Mouse (Mus musculus) testis, postnatal 14 days (tissue): ENCODE measurements around the gene Sytl3.
"Not testable (repeated sequence)": the region's sequence is repeated elsewhere in the genome, so short reads cannot be mapped to it uniquely, and the experiment has no call there.

Experiments used
- DNase-seq: peaks from one replicate; pipeline ENCODE4 v3.0.0; 2021; ENCODE audit warnings: low spot score

Gene Sytl3

DNA sequence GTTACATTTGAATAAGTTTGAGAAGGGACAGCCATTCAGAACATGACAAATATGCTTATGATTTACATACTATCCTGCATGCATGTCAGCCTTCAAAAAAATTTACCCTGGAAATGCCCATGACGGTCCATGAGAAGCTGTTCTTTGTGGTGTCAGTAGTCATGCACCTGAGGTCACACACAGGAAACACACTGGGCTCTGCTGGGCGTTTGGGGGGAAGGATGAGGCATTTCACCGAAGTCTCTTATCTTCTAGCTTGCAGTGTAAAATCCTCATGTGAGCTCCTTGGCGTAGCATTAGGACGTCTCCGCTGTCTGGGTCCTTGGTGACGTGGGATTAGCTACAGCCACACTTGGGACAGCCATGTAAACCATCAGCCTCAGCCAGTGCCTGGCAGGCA is at the start of gene Sytl3:
Sytl3 (plus strand) TSS at position 293 of the 400 bp plus-strand sequence.
- not testable (repeated sequence) for DNase-seq

DNA sequence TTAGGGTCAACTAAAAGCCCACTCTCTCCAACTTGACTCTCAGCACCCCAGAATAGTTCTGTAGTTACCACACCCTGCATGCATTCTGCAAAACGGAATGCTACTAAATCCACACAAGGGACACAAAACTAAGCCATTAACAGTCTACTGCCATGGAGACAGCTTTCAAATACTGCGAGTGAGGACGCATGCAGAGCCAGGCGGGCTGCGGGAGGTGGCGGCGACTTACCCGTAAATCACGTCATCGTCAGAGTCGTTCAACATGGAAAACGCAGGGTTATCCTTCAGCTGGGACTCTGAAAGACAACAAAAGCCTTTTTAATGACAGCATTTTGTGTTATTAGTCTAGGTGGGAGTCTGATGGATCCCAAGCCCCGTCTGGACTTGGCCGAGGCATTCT is 45.4 kb upstream of the Sytl3 start:
- DNase-seq: not testable (repeated sequence)

DNA sequence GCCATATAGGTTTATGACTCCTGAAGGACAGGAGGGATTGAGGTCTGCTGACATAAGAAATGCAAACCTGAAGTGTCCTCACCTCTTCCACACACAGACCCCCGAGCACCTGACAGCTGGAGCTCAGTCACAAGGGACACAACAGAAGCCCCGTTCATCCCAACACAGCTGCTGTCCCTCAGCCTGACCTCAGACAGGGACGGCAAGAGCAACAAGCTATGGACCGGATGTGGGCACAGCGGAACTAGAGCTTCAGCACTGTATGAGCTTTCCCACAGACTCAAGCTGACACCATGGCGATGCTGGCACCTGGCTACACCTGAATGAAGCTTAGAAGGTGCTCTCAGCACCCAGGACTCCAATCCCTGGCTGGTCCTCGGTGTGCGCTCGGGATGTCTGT is 44.6 kb upstream of the Sytl3 start:
- not testable (repeated sequence) for DNase-seq

DNA sequence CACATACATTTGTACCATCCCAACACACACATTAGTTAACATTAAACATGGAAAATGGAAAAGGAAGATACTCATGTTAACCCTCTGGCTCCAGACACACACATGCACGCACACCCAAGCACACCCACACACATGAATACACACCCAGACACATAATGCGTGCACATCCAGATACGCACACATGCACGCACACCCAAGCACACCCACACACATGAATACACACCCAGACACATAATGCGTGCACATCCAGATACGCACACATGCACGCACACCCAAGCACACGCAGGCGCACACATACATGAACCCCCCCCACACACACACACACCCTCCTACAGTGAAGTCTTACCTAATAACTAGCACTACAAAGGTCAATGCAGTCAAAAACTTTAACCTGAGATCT is 42.2 kb upstream of the Sytl3 start:
- not testable (repeated sequence) for DNase-seq

DNA sequence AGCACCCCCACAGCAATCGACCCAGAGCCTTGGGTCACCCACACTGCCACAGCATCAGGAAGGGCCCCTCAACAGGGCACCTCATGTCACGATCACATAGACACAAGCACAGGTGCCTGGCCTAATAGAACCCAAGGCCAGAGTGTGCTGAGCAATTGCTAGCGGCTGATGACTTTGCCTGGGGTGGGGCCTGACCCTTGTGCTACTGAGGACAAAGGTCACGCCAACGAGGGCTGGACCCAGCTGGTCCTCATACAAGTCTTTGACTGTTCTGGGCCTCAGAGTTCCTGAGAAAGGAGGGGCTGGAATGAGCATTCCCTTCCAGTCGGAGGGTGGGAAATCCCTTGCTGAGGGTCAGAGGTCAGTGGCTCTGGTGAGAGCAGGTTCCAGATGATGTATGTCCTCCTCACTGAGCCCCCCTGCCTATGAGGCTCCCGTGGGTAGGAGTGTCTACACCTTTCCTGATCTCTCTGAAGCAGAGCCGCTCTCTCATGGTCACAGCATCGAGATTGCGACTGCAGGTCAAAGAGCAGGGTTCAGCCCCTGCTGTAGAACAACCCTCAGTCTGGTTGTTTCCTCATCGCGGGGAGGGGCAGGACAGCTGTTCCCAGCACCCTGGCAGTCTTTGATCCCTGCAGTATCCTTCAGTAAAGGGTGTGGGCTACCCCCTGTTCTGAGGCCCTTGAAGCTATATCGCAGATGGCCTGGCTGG is 41.0 kb upstream of the Sytl3 start:
- DNase-seq: not testable (repeated sequence)

DNA sequence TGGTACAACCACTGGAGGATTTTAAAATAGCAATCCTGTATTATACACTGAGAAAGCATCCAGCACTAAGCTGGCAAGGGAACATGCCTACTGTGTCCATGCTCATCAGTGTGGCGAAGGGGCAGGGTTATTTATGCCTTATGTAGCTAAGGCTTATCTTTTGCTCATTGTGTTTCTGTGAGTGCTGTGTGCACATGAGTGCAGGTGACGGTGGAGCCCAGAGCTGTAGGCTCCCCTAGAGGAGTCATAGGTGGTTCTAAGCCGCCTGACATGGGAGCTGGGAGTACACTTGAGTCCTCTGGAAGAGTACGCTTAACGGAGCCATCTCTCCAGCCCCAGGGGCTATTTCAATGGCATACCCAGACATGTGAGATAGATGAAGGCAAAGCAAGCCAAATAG is 39.6 kb upstream of the Sytl3 start:
- not testable (repeated sequence) for DNase-seq

DNA sequence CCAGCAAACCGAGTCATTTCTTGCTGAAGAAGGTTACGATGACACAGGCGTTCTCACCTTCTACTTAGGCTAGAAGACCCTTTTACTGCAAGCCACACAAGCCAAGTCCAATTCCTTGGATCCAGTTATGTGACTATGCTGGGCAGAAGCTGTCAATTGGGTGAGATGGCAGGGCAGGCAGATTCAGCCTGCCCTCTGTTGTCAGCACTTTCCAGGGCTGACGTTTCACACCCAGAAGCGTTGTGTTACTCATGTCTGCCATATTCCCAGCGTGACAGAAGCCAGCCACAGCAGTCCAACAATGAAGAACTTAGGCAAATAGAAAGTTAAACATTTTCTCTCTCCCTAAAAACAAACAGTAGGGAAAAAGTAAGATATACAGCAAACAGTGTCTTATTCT is 38.9 kb upstream of the Sytl3 start:
- not testable (repeated sequence) for DNase-seq

DNA sequence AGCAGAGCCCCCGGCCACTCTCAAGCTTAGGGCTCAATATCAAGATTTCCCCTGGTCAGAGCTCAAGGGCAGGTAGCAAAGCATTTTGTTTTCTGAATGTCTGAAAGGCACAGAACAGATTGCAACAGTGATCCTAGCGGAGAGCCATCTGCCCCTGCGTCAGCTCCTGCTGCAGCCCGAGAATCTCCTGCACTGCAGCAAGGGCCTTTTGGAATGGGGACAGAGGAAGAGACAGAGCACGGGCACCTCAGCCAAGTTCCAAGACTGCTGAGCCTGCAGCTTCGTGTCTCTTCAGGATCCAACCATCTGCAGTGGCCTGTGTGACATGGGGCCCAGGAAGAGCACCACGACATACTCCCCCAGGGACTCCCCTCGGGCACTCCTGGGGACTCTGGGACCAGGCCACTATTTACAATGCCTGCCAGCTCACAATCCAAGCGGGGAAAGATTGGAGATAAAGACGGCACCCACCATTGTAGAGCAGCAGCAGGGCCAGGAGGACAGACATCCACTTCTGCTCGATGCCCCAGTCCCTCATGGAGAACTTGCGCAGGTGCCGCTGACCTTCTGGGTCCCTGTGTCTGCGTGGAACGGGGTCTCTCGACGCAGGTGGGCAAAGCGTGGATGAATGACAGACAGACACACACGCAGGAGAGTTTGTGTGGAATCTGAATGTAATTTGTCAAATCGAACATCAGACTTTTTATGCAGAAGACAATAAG is 38.0 kb upstream of the Sytl3 start:
- not testable (repeated sequence) for DNase-seq

DNA sequence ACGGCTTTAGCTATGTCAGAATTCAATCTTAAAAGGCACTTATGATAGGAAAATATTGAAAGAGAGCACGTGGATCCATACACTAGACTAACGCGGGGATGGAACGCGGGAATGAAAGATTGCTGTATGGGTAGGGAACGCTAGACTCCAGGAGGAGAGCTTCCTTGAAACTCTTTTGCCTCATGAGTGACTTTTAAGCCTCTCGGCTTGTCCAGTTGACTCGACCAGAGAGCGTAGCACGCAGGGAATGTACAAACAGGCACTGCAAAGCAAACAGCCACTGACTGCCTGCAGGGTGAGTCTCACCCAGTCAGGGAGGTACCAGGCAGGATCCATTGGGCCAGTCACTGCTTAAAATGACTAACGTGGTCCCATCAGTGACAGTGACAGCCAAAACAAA is 36.9 kb upstream of the Sytl3 start:
- DNase-seq: not testable (repeated sequence)

DNA sequence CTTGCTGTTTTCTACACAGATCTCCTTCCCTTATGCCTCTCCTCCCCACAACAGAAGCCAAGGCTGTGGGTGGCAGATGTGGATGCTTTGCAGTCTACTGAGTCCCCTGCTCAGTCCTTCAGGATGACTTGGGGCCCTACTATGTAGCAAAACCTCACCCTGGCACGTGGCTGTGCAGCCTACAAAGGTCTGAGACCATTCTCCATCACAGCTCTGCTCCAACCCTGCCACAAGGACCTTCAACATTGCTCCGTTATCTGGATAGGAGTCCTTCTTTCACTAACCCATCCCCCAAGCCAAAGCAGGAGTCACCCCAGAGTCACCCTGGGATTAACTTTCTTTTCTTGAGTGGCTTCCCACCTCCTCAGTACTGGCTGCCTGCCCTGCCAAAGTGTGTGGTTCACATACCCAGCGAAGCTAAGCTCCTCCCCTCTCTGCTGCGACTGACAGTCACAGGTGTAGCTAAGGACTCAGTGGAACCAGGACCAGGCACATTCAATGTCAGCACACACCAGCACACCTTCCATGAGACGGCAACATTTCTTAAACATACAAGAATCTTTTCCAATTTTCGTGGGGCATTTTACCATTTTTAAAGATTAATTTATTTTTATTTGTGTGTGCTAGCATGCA is 33.9 kb upstream of the Sytl3 start:
- DNase-seq: not testable (repeated sequence)

DNA sequence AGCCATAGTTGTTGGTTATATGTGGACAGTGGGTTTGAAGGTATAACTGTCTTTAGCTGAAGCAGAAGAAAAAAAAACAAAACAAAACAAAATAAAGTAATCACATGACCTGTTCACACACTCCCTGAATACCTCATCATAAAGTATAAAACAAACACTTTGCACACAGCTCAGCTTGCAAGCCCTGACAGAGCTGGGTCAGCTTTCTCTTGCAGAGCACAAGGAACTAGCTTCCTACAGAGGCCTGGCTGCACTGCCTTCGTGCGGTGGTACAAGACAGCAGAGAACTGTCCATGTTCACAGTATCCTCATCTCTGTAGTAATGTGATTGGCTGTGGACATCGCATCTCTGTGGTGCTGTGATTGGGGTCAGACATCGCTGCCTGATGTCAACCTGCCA is 28.5 kb upstream of the Sytl3 start:
- not testable (repeated sequence) for DNase-seq

DNA sequence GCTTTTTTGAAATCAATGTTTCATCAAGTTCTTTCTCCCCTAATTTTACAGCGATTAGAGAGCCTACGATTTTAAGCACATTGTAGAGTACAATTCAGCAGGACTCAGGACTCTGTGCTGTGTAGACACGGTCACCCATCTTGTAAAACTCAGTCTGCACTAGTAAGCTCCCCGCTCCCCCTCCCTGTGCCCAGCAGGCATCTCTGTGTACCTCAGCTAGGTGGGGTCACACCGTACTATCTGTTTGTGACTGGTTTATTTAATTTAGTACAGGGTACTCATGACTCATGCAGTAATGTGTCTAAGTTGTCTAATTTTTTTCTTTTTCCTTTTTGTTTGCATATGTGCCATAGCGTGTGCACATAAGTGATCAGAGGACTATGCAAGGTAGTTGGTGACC is 26.0 kb upstream of the Sytl3 start:
- DNase-seq: not testable (repeated sequence)

DNA sequence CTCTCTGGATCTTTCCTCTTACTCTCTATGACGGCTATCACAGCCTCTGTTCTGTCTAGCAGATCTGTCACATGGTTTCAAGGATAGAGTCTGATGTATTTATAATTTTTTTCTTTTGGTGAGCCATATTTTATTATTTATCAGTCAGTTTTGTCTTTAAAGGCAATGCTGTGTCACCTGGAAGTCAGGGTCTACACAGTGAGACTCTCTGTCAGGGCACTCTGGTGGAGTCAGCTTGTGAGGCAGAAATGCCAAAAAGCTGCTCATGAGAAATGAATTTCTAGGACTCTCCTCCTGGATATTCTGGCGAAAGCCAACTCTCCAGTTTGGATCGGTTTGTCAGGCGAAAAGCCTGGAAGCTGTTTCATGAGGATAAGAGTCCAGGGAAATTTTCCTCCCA is 23.1 kb upstream of the Sytl3 start:
- DNase-seq: not testable (repeated sequence)

DNA sequence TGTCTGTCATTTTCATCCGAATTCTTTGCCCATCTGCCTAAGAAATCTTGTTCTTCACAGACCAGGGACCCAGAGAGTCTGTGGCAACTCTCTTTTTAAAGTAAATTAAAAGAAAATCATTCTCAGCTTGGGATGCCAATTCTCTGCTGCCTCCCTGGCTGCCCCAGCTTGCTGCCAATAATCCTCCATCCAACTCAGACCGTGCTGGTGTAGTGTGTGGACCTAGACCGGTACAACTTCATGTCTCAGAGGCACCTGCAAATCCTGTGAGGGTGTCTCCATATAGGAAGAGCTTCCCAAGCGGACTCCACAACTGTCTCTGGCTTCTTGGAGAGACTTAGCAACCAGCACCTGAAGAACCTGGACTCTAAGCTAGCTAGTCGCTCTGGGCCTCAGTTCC is 22.0 kb upstream of the Sytl3 start:
- DNase-seq: no peak

DNA sequence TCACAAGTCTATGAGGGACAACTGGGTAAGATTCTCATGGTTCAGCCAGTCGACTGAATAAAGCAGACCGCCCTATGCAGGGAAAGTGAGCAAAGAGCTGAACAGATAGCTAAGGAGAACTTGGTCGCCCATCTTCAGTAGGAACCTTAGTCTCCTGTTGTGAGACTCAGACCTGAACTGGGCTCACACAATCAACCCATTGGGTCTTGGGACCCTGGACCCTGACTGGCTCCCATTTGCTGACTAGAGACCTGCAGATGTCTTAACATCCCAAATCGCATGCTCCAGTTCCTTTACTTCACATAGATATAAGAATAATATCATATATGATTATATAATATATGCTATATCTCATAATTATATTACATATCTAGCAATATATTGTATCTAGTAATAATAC is 21.5 kb upstream of the Sytl3 start:
- not testable (repeated sequence) for DNase-seq

DNA sequence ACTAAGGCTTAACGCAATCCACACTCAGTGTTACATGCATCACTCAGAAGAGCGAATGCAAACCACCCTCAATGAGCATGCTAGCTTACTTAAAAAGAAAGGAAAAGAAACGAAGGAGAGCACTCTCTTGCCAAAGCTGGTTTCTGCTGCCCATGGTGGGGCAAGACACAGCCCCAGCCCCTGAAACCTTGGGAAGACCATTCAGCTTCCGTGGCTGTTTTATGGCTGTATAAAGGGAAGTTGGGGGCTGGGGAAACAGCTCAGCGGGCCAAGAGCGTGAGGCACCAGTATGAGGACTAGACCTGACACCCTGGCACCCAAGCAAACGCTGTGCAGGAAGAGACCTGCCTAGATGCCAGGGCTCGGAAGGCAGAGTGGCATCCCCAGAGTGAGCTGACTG is 20.4 kb upstream of the Sytl3 start:
- DNase-seq: not testable (repeated sequence)

DNA sequence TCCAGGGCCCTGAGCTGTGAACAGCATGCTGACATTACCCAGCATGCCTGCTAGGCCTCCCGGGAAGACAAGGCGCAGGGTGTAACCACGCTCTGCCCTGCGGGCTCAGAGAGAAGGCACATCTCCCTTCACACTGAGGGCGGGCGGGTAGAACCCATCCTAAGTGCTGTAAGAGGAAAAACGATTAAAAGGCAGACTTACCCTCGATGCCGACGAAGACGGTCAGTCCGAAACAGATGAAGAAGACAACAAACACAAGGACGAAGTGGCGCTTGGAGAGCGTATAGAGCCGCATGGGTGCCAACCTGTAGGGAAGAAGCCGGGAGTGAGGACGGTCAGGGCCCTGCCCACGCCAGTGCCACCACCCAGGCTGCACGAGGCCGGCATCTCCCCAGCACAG is 19.4 kb upstream of the Sytl3 start:
- DNase-seq: not testable (repeated sequence)

DNA sequence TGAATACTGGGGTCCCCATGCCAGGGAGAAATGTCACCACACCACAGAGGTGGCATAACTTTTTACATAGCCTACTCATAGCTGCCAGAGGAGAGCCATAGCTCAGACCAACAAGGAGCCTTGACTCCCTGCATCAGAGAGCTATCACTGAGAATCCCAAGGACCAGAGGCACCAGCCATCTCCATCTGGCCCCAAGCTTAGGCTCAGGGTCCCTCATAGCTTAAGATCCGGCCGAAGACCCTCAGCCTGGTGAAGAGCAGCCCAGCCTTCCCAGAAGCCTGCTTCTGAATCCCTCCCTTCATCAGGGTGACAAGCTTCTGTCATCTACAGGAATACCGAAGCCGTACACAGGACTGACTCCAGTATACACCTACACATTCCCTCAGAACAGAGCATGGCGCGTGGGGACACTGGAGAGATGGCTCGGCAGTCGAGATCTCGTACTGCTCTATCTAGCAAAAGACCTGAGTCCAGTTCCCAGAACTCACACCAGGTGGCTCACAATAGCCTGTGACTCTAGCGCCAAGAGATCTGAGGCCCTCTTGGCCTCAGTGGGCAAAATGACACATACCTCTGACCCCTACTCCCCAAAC is 18.8 kb upstream of the Sytl3 start:
- not testable (repeated sequence) for DNase-seq

DNA sequence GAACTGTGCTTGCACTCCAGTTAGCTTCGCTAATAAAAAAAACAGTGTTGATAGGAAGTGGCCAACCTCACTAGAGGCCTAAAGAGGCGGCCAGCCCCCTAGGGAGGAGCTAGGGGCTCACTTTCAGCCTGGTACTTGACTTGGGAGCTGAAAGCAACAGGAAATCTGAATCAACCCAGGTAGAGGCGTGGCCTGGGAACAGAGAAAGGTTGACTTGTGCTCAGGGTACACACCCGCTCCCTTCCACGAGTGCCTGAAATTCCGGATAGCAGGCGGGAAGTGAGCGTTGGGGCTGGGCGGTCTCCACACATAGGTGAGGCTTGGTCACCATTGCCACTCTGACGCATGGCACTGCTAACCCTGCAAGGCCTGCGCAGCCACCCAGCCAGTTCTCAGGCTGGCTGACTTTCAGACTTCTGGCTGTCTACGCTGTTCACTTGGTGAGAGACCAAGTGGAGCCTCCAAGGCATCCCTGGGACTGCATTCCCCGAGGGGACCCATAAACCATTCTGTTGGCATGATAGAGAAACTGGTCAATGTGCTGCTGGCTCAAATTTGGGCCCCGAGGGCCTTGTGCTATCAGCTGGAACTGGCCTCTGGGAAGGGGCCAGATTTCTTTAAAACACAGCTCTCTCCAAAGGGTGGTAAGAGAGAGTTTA is 18.0 kb upstream of the Sytl3 start:
- DNase-seq: not testable (repeated sequence)

DNA sequence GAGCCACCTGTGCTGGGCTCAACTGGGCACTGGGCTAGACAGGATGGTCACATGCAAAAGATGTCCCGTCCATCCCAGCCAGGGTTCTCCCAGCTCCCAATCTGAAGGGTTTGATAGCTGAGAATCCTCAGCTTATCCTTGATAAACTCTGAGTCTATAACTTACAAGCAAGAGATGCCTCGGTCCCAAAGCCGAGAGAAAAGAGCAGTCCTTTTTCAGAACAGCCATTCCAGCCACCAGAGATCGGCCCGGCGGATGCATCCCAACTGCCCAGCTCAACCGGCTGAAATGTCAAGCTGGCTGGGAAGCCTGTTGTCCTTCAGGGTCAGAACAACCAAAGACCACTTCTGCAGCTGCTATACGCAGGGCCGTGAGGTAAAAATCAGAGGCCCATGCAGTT is 14.7 kb upstream of the Sytl3 start:
- not testable (repeated sequence) for DNase-seq

DNA sequence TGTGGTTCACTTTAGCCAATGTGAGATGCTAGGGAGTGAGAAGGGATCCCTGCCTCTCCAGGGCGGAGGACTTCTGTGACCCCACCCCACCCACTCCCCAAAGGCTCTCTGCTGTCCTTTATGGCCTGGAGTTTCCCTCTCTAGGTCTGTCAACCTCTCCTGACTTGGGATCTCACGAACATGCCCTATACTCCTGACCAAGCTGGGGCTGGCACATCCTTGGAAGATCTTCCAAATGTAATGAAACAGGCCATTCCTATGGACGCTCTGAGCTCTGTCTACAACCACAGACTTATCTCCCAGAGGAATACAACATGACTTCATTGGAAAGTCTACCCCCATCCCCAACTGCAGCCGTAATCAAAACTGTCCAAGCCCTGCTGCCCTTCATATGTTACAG is 14.2 kb upstream of the Sytl3 start:
- not testable (repeated sequence) for DNase-seq

DNA sequence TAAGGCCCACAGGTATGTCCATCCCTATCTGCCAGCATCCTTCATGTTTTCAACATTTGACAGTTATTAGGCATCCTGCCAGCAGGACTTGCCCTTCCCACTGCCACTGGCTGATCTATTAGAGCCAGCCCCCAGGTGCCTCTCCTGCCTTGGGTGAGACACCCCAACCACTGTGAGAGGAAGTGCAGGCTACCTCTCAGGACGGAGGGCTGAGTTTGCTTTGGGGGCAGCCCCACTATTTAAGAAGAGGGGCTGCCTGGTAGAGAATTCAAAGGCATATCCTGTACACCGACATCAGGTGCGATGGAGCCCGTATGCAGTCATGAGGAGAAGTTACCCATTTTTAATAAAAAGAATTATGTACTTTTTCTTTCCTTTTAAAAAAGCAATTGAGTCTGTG is 13.2 kb upstream of the Sytl3 start:
- not testable (repeated sequence) for DNase-seq
